8 mouse cellular contexts compared by ENCODE assay signal in the genomic region with DNA sequence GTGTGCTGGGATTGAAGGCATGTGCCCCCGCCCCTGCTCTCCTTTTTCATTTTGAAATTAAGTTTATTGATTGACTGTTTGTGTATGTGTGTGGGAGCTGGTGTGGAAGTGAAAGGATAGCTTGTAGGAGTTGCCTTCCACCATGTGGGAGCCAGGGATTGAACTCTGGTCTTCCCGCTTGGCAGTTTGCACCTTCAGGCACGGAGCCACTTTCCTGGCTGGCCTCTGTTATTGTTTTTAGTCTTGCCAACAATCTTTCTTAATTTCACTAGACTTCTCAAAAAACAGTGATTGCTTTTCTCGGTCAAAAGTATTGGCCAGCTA. TPM values are rescaled to one million over a fixed set of nuclear protein-coding genes. Genes with fewer than 3 reads are reported as not detected.
DNase-seq lines count a peak whose midpoint lies in the region; ATAC-seq lines count a peak whose summit lies in the region.

No protein-coding gene starts in this region.

- no peak for ATAC-seq in heart, embryonic 14.5 days (ENCODE audit: insufficient number of reproducible peaks, insufficient read depth, low FRiP score, low read depth)
- ATAC-seq in embryonic facial prominence, embryonic 13.5 days (ENCODE audit: insufficient number of reproducible peaks, insufficient read depth, low FRiP score, low TSS enrichment, low read depth) = no peak
- no peak for ATAC-seq in intestine, embryonic 16.5 days
- ATAC-seq in midbrain, embryonic 14.5 days (ENCODE audit: low FRiP score, low TSS enrichment) = no peak

- H3K27me3 ChIP-seq in heart, embryonic 14.5 days (ENCODE audit: control insufficient read depth, insufficient read depth, low read length) = no peaks in the 10 kb centered on the region
- no peaks in the 10 kb centered on the region for H3K27me3 ChIP-seq in embryonic facial prominence, embryonic 13.5 days
- H3K27me3 ChIP-seq in intestine, embryonic 16.5 days (replicated peaks; ENCODE audit: control insufficient read depth, insufficient read depth, low read length) = no peaks in the 10 kb centered on the region
- no peaks in the 10 kb centered on the region for H3K27me3 ChIP-seq in midbrain, embryonic 14.5 days (ENCODE audit: control insufficient read depth, insufficient read depth, low read length)

- H3K9ac ChIP-seq in heart, embryonic 14.5 days (ENCODE audit: low read length) = no peak overlapping the region
- H3K9ac ChIP-seq in embryonic facial prominence, embryonic 13.5 days = no peak overlapping the region; the same call in 1 of the 2 replicates
- H3K9ac ChIP-seq in intestine, embryonic 16.5 days (ENCODE audit: low read depth, low read length) = no peak overlapping the region
- H3K9ac ChIP-seq in midbrain, embryonic 14.5 days (replicated peaks; ENCODE audit: low read length) = no peak overlapping the region

- H3K4me1 ChIP-seq in heart, embryonic 14.5 days (ENCODE audit: control insufficient read depth in 2 of 2, insufficient read depth in 2 of 2, low read length in 2 of 2) = peaks cover 6 to 16% of the 10 kb centered on the region in 2 experiments
- H3K4me1 ChIP-seq in embryonic facial prominence, embryonic 13.5 days = peaks cover 14% of the 10 kb centered on the region
- peaks cover 8% of the 10 kb centered on the region; the same call in 1 of the 2 replicates for H3K4me1 ChIP-seq in intestine, embryonic 16.5 days (ENCODE audit: control insufficient read depth, insufficient read depth, low read length)
- H3K4me1 ChIP-seq in midbrain, embryonic 14.5 days (ENCODE audit: control insufficient read depth, insufficient read depth, low read length) = no peaks in the 10 kb centered on the region

- peak overlapping the region in 1 of 2 experiments; percentile 54; a peak in 1 of 4 replicates for H3K4me3 ChIP-seq in heart, embryonic 14.5 days (ENCODE audit: control insufficient read depth in 1 of 2, insufficient read depth in 1 of 2, low read depth in 1 of 2, low read length in 2 of 2)
- peak overlapping the region; percentile 48 for H3K4me3 ChIP-seq in embryonic facial prominence, embryonic 13.5 days
- H3K4me3 ChIP-seq in intestine, embryonic 16.5 days (ENCODE audit: low read length) = no peak overlapping the region
- peak overlapping the region; percentile 44; the same call in 1 of the 2 replicates for H3K4me3 ChIP-seq in midbrain, embryonic 14.5 days (replicated peaks; ENCODE audit: low read depth, low read length)

- no peak for DNase-seq in heart, postnatal 25 days (ENCODE audit: low spot score)
- DNase-seq in midbrain, embryonic 14.5 days = no peak
- no peak for DNase-seq in layer of hippocampus, adult 9-11 months
- no peak for DNase-seq in thymus, postnatal 10 days (ENCODE audit: low spot score in 2 of 2)
- no peak for DNase-seq in B cell, adult 2 months

- H3K27ac ChIP-seq in heart, embryonic 14.5 days (replicated peaks in 1 of 2; ENCODE audit: control insufficient read depth in 1 of 2, insufficient read depth in 1 of 2, low read depth in 2 of 2, low read length in 2 of 2) = peak overlapping the region in 1 of 2 experiments; percentile 76; a peak in 3 of 4 replicates
- H3K27ac ChIP-seq in embryonic facial prominence, embryonic 13.5 days = peak overlapping the region; percentile 2; the same call in 1 of the 2 replicates
- peak overlapping the region; percentile 46; the same call in 1 of the 2 replicates for H3K27ac ChIP-seq in intestine, embryonic 16.5 days (ENCODE audit: low read length)
- no peak overlapping the region for H3K27ac ChIP-seq in midbrain, embryonic 14.5 days (replicated peaks; ENCODE audit: low read depth, low read length)

- intact Hi-C loops in heart, postnatal 25 days (cut with DNase I) = no loop called here

- no peaks in the 10 kb centered on the region for H3K9me3 ChIP-seq in heart, embryonic 14.5 days (ENCODE audit: control insufficient read depth, low read length)
- no peaks in the 10 kb centered on the region for H3K9me3 ChIP-seq in embryonic facial prominence, embryonic 13.5 days
- H3K9me3 ChIP-seq in intestine, embryonic 16.5 days (ENCODE audit: control insufficient read depth, low read length) = no peaks in the 10 kb centered on the region
- no peaks in the 10 kb centered on the region for H3K9me3 ChIP-seq in midbrain, embryonic 14.5 days (ENCODE audit: control insufficient read depth, low read length)

- H3K4me2 ChIP-seq in heart, embryonic 14.5 days (ENCODE audit: low read length) = peak overlapping the region; percentile 74
- peak overlapping the region; percentile 63 for H3K4me2 ChIP-seq in embryonic facial prominence, embryonic 13.5 days
- H3K4me2 ChIP-seq in intestine, embryonic 16.5 days (ENCODE audit: low read depth, low read length) = peak overlapping the region; percentile 71
- peak overlapping the region; percentile 68 for H3K4me2 ChIP-seq in midbrain, embryonic 14.5 days (ENCODE audit: low read length)

- 71% methylated on average over 4 of the region's 4 CpGs for WGBS in heart, embryonic 14.5 days
- WGBS in embryonic facial prominence, embryonic 13.5 days = 65% methylated on average over 4 of the region's 4 CpGs
- 60% methylated on average over 4 of the region's 4 CpGs for WGBS in intestine, embryonic 16.5 days
- WGBS in midbrain, embryonic 14.5 days = 80% methylated on average over 4 of the region's 4 CpGs

- no peaks in the 10 kb centered on the region for H3K36me3 ChIP-seq in heart, embryonic 14.5 days (ENCODE audit: control insufficient read depth, insufficient read depth, low read length)
- no peaks in the 10 kb centered on the region for H3K36me3 ChIP-seq in embryonic facial prominence, embryonic 13.5 days
- H3K36me3 ChIP-seq in intestine, embryonic 16.5 days (ENCODE audit: control insufficient read depth, insufficient read depth, low read length) = no peaks in the 10 kb centered on the region
- H3K36me3 ChIP-seq in midbrain, embryonic 14.5 days (ENCODE audit: control insufficient read depth, insufficient read depth, low read length) = no peaks in the 10 kb centered on the region

RNA-seq across cellular contexts. Expression of gene Zfp217, which starts 35.9 kb away (rescaled TPM):
- 3.3 and 3.4 TPM in 2 replicates for polyA plus RNA-seq in heart, embryonic 14.5 days (2014; fragmentation: Nextera tagmentation; extraction: Ambion mirVana)
- 10 to 100 TPM in 1 of 2 experiments, 1 to 10 TPM in 1; 9.6 to 13.0 TPM for total RNA-seq in heart, postnatal 25 days (2021)
- polyA plus RNA-seq in embryonic facial prominence, embryonic 13.5 days (2015; fragmentation: Nextera tagmentation; extraction: Ambion mirVana) = 4.7 and 5.2 TPM in 2 replicates
- 2.4 and 2.9 TPM in 2 replicates for polyA plus RNA-seq in intestine, embryonic 16.5 days (2015; fragmentation: Nextera tagmentation; extraction: Ambion mirVana)
- polyA plus RNA-seq in midbrain, embryonic 14.5 days (2014; fragmentation: Nextera tagmentation; extraction: Ambion mirVana) = 1.8 TPM in 2 replicates
